Mouse (Mus musculus) layer of hippocampus, adult 2 months (tissue): ENCODE results near the gene Ctsf. TPM values are rescaled to one million over a fixed set of nuclear protein-coding genes. Genes with fewer than 3 reads are reported as not detected.
"Not testable (repeated sequence)": the region's sequence is repeated elsewhere in the genome, so short reads cannot be mapped to it uniquely, and the experiment has no call there.

Experiments used
- DNase-seq, 2 experiments: peaks; one replicate each; pipeline ENCODE4 v3.0.0; 2022; ENCODE audit warnings: low spot score in 2 of 2
- H3K27ac ChIP-seq: fragments of 200-600 bp; 2 replicates; pipeline ENCODE4 v1.8.1; 2022
- H3K4me3 ChIP-seq: fragments of 200-600 bp; 2 replicates; pipeline ENCODE4 v1.8.1; 2022; ENCODE audit warnings: mild to moderate bottlenecking
- CTCF ChIP-seq: fragments of 200-600 bp; conservative IDR thresholded peaks from 2 replicates; pipeline ENCODE4 v1.8.1; 2022; ENCODE audit warnings: antibody characterized with exemption, mild to moderate bottlenecking, moderate library complexity
- long read RNA-seq, 2 experiments: library from polyadenylated mRNA; stranded (forward); transcript quantifications; one replicate each; pipeline ENCODE4 v2.0.0; 2021; ENCODE audit warnings: borderline mapping rate in 2 of 2
- total RNA-seq, 2 experiments: library from RNA; stranded (reverse); gene quantifications; 2 replicates each; pipeline ENCODE4 v1.2.3; 2021

The Ctsf gene
- 100 to 1,000 TPM; 108 to 114 TPM for total RNA-seq
- long read RNA-seq, experiment 1, transcript Ctsf-201 (14 exons, 1,980 nt), result major isoform, 58 of 79 reads
- long read RNA-seq, experiment 1, partial matches to known transcripts, result 4 of 79 reads
- long read RNA-seq, experiment 1, other reads (novel, unspliced or antisense), result 16 of 79 reads
- long read RNA-seq, experiment 2, transcript Ctsf-201 (14 exons, 1,980 nt), result major isoform, 100 of 126 reads
- long read RNA-seq, experiment 2, partial matches to known transcripts, result 4 of 126 reads
- long read RNA-seq, experiment 2, other reads (novel, unspliced or antisense), result 17 of 126 reads

DNA sequence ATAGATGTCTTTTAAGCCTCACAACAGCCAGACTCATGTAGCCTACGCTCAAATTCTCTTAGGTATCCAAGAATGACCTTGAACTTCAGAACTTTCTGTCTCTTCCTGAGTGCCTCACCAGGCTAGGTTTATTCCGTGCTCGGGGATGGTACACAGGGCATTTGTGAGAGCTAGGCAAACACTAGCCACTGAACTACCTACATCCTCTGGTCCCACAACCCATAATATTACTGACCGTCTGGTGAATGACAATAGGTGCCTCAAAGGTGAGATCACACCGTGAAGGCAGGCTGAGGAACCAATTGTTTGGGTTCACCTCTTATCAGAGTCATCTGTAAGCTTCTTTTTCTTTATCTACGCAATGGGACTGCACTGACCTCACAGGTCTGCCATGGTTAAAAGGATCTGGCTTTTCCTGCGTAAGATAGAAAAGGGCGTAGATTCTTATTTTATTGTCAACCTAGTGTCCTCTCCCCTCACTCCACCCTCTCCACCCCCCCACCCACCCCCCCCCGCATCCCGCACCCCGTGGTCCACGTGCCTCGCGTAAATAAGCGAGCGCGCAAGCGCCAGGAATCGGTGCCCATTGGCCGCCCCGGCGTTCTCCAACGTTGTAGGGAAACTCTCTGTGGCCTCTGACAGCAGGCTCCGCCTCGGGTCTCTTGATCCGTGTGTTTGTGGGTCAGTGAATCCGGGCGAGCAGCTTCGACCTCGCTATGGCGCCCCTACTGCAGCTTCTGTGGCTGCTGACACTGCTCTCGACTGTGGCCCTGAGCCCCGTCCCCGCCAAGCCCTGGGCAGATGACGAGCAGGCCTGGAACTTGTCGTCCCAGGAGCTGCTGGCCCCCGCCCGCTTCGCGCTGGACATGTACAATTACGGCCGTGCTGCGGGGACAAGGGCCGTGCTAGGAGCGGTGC, at the start of gene Ctsf:
TSS of gene Ctsf (plus strand) at position 579 of the 918 bp plus-strand sequence.
- Histone ChIP-seq H3K4me3 (peak within 1 kb of the TSS; percentile 75), H3K27ac (peak within 1 kb of the TSS; percentile 95)
- peak; percentile 91 for DNase-seq
- no peak; the same call in 1 of the 2 replicates for TF ChIP-seq CTCF

DNA sequence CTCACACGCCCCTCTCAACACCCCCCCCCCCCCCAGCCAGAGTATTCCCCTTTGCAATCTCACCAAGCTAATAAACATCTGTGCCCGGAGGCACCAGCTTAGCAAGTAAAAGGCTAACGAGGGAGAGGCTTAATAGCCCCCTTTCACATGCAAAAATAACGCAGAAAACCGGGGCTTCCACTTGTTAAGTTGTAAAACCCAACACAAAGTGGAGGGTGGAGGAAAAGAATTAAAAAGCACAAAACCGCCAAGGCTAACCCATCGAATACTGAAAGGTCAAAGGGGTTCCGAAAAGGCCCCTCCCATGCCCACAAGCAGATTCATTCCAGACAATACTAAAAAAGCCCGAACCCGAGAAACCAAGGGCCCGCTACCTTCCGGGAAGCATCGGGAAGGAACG, 44.6 kb upstream of the Ctsf start:
- Histone ChIP-seq H3K4me3 (peak overlapping the region; percentile 99), H3K27ac (peak overlapping the region; percentile 94)
- DNase-seq, result no peak
- no peak for TF ChIP-seq CTCF

GRCm38 (mm10) chr19:4810746-4811062, 44.2 kb upstream of the Ctsf start:
- Histone ChIP-seq H3K27ac (peak overlapping the region; percentile 94), H3K4me3 (peak overlapping the region; percentile 99)
- TF ChIP-seq CTCF, result no peak
- no peak for DNase-seq

- H3K27ac ChIP-seq, result peak within 1 kb of the TSS; percentile 94
- peak within 1 kb of the TSS; percentile 99 for H3K4me3 ChIP-seq
- TF ChIP-seq CTCF, result no peak; the same call in 1 of the 2 replicates
- DNase-seq, result peak; percentile 98 to 99
Observed at GRCm38 (mm10) chr19:4811063-4811908, 43.6 kb upstream of the Ctsf start, which contains the start of the genes Gm21992 and Rbm14. Gene Gm21992, minus strand, starts transcription at chr19:4811612. Gene Rbm14, minus strand, starts transcription at chr19:4811634.

DNA sequence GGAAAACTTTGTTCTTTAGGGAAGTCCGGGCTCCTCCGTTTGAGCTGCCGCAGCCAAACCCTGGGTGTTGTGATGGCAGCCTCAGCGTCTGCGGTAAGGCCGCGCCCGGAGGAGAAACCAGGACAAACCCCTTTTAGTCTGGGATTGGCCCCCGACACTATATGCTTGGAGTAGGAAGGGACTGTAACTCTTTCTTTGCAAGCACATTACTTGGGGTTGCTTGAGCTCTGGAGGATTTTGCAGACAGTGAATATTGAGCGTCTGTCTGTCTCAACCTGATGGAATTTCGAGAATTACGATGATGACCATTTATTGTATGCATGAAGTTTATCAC, 43.1 kb upstream of the Ctsf start:
- TF ChIP-seq CTCF, result no peak

GRCm38 (mm10) chr19:4812334-4812949, 42.5 kb upstream of the Ctsf start:
- peak overlapping the region; percentile 94 for H3K27ac ChIP-seq
- peak overlapping the region; percentile 99 for H3K4me3 ChIP-seq
- not testable (repeated sequence) for DNase-seq
- peak; percentile 45 for TF ChIP-seq CTCF

More for the DNA sequence above, 43.1 kb upstream of the Ctsf start:
- no peak for DNase-seq
- Histone ChIP-seq H3K4me3 (peak overlapping the region; percentile 99), H3K27ac (peak overlapping the region; percentile 94)

- no peak for DNase-seq
- peak; percentile 34 for TF ChIP-seq CTCF
Observed at GRCm38 (mm10) chr19:4813015-4813414, 41.9 kb upstream of the Ctsf start.

DNA sequence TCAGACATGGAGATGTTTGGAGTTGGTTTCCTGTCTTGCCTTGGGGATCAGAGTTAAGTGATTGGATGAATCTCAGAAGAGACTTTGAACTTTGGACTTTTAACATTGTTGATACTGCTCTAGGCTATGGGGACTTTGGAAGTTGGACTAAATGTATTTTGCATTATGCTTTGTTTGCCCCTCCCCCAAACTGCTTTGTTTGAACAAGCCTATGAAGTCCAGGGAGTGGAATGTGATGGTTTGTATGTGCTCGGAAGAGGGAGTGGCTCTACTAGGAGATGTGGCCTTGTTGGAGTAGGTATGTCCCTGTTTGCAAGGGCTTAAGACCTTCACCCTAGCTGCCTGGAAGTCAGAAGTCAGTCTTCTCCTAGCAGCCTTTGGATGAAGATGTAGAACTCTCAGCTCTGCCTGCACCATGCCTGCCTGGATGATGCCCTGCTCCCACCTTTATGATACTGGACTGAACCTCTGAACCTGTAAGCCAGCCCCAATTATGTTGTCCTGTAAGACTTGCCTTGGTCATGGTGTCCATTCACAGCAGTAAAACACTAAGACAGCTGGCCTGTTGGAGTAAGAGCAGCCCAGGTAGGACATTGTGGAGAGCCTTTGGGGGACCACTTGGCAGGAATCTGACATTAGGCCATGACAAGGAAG, 37.6 kb upstream of the Ctsf start:
- no peak for TF ChIP-seq CTCF
- no peak for DNase-seq
- H3K4me3 ChIP-seq, result no peak overlapping the region
- H3K27ac ChIP-seq, result no peak overlapping the region

More at GRCm38 (mm10) chr19:4813015-4813414, 41.9 kb upstream of the Ctsf start:
- Histone ChIP-seq H3K4me3 (no peak overlapping the region), H3K27ac (no peak overlapping the region)

DNA sequence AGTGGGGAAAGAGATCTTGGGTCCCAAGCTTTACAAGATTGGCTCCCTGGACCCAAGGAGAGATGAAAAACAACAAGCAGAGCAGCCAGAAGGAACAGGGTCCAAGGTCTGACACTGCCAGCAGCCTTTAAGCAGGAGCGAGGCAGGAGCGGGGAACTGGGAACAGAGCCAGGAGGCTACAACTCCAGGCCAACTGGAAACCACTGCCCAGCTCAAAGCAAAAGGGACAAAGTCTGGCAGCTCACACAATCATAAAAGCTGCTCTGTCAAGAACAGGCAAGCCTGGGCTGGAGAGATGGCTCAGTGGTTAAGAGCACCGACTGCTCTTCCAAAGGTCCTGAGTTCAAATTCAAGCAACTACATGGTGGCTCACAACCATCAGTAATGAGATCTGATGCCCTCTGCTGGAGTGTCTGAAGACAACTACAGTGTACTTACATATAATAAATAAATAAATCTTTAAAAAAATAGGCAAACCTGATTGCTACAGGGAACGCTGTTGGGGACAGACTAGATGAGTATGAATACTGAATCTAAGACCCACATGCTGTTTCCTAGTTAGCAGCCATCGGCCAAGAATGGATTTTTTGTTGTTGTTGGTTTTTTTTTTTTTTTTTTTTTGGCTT, 34.1 kb upstream of the Ctsf start:
- H3K27ac ChIP-seq, result peak overlapping the region; percentile 56; the same call in 1 of the 2 replicates
- peak; percentile 67 to 82 for DNase-seq
- peak; percentile 65 for TF ChIP-seq CTCF
- no peak overlapping the region for H3K4me3 ChIP-seq

DNA sequence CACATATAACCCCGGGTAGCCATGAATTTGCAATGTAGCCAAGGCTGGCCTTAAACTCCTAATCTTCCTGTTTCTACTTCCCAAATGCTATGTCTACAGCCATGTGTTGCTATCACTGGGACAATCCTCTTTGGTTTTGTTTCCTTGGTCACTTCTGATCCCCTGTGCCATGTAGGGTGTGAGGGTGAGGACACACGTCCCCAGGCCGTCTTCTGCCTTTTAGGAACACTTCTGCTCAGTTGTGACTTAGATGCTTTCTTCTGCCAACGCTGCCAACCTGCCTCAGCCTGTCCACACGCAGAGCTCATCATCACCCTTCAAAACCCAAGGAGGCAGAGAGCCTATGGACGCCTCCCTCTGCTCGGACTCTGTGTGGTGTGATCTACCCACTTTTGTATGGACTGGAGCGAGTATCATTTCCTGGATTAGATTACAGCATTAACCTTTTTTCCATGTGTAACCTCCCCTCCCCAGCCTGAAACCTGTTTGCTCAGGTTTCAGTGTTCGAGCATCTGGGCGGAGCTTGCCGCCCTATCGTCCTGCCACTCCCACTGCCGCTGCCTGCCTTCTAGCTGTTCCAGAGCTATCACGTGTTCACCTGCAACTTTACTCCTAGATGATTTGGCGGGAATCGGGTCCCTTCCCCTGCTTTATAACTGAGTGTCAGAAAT, 26.4 kb upstream of the Ctsf start:
- Histone ChIP-seq H3K4me3 (no peak overlapping the region), H3K27ac (no peak overlapping the region)
- DNase-seq, result no peak
- no peak for TF ChIP-seq CTCF

DNA sequence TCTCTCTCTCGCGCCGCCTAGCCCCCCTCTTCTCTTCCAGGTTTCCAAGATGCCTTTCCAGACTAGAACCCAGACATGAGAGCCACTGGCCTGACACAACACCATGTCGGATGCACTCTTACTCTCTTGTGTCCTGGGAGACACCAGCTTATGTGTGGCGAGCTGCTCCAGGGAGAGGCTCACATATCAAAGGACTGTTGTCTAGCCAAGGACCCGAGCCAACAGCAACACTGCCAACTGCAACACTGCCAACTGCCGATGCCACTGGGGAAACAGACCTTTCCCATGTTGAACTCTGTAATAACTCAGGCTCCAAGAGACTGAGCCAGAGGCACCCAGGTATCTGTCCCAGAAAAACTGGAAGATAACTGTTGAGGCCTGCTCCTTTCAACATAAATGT, 25.8 kb upstream of the Ctsf start:
- peak; percentile 59 to 68 for DNase-seq
- H3K27ac ChIP-seq, result no peak overlapping the region
- no peak overlapping the region for H3K4me3 ChIP-seq
- no peak for TF ChIP-seq CTCF
